Mouse (Mus musculus) limb, embryonic 12.5 days (tissue): Measurements from ENCODE around the gene Sympk. TPM values are rescaled to one million over a fixed set of nuclear protein-coding genes. Genes with fewer than 3 reads are reported as not detected.

ENCODE experiments used
- ATAC-seq: fragments of 200-750 bp; cut with Nextera tagmentation; 2 replicates; pipeline ENCODE4 v1.8.0; 2017; ENCODE audit warnings: low read depth, moderate TSS enrichment; ENCODE audit not compliant: insufficient number of reproducible peaks, insufficient read depth, low FRiP score, low TSS enrichment
- H3K27ac ChIP-seq: fragments of 300-500 bp; sonication (generic); 2 replicates; pipeline ENCODE4 v1.5.1; 2016; ENCODE audit warnings: mild to moderate bottlenecking, moderate library complexity
- H3K27me3 ChIP-seq: fragments of 300-500 bp; sonication (generic); 2 replicates; pipeline ENCODE4 v1.6.1; 2016; ENCODE audit warnings: mild to moderate bottlenecking, moderate library complexity
- H3K36me3 ChIP-seq: fragments of 300-500 bp; sonication (generic); 2 replicates; pipeline ENCODE4 v1.6.1; 2016; ENCODE audit warnings: mild to moderate bottlenecking, moderate library complexity
- H3K4me1 ChIP-seq: fragments of 300-500 bp; sonication (generic); replicated peaks from 2 replicates; pipeline ENCODE4 v1.6.1; 2016
- H3K4me2 ChIP-seq: fragments of 300-500 bp; sonication (generic); 2 replicates; pipeline ENCODE4 v1.6.1; 2016; ENCODE audit warnings: mild to moderate bottlenecking, moderate library complexity
- H3K4me3 ChIP-seq: fragments of 300-500 bp; sonication (generic); replicated peaks from 2 replicates; pipeline ENCODE4 v1.5.1; 2016; ENCODE audit warnings: mild to moderate bottlenecking
- H3K9ac ChIP-seq: fragments of 300-500 bp; sonication (generic); replicated peaks from 2 replicates; pipeline ENCODE4 v1.6.1; 2016; ENCODE audit warnings: mild to moderate bottlenecking, moderate library complexity
- H3K9me3 ChIP-seq: fragments of 300-500 bp; sonication (generic); 2 replicates; pipeline ENCODE4 v1.6.1; 2016; ENCODE audit warnings: mild to moderate bottlenecking, moderate library complexity
- WGBS: fragments of 180-500 bp; shearing (Covaris S2); methylation state at CpG from one replicate; pipeline ENCODE4 v1.1.7; 2016; 5-methylcytosine and 5-hydroxymethylcytosine counted together
- polyA plus RNA-seq: library from polyadenylated mRNA; unstranded; fragments of >200 nt; fragmentation: Nextera tagmentation; extraction: Ambion mirVana; gene quantifications from 2 replicates; pipeline ENCODE4 v1.2.1, GENCODE M21; 2016

Gene Sympk
- polyA plus RNA-seq, 1 experiment from 2014 or later, result 56.0 TPM

GRCm38 (mm10) chr7:19083701-19084100 lies 59.5 kb downstream of the Sympk start, which contains the start of gene Dmpk:
Gene Dmpk, plus strand, starts transcription at chr7:19083849.
- Histone ChIP-seq H3K27me3 (no peaks in the 10 kb centered on the region), H3K27ac (peak within 1 kb of the TSS; percentile 69), H3K36me3 (peaks cover 81% of the 10 kb centered on the region), H3K4me3 (peak within 1 kb of the TSS; percentile 11), H3K4me2 (peak within 1 kb of the TSS; percentile 37; the same call in 1 of the 2 replicates), H3K4me1 (peaks cover 44% of the 10 kb centered on the region), H3K9me3 (no peaks in the 10 kb centered on the region), H3K9ac (peak within 1 kb of the TSS; percentile 24; the same call in 1 of the 2 replicates)
- ATAC-seq, result no peak
- 42% methylated on average over 10 of the region's 10 CpGs for WGBS

GRCm38 (mm10) chr7:19084277-19084771 lies 60.1 kb downstream of the Sympk start:
- Histone ChIP-seq H3K27me3 (no peaks in the 10 kb centered on the region), H3K27ac (peak overlapping the region; percentile 69; the same call in 1 of the 2 replicates), H3K4me2 (peak overlapping the region; percentile 37; the same call in 1 of the 2 replicates), H3K9ac (no peak overlapping the region), H3K4me1 (peaks cover 44% of the 10 kb centered on the region), H3K36me3 (peaks cover 81% of the 10 kb centered on the region), H3K4me3 (no peak overlapping the region; the same call in 1 of the 2 replicates), H3K9me3 (no peaks in the 10 kb centered on the region)
- 67% methylated on average over 6 of the region's 6 CpGs for WGBS
- ATAC-seq, result no peak

GRCm38 (mm10) chr7:19084921-19085473 lies 60.8 kb downstream of the Sympk start:
- peaks cover 44% of the 10 kb centered on the region for H3K4me1 ChIP-seq
- no peaks in the 10 kb centered on the region for H3K9me3 ChIP-seq
- ATAC-seq, result no peak
- WGBS, result 18% methylated on average over 9 of the region's 9 CpGs
- H3K9ac ChIP-seq, result peak overlapping the region; percentile 27; the same call in 1 of the 2 replicates
- peak overlapping the region; percentile 37 for H3K4me2 ChIP-seq
- H3K27ac ChIP-seq, result peak overlapping the region; percentile 56; the same call in 1 of the 2 replicates
- no peaks in the 10 kb centered on the region for H3K27me3 ChIP-seq
- H3K36me3 ChIP-seq, result peaks cover 80% of the 10 kb centered on the region
- H3K4me3 ChIP-seq, result no peak overlapping the region; the same call in 1 of the 2 replicates

- H3K9me3 ChIP-seq, result no peaks in the 10 kb centered on the region
- WGBS, result 7% methylated on average over 6 of the region's 6 CpGs
- 0 out of 2 replicates have a peak overlapping the region, but pooled peaks have one; percentile 27 for H3K9ac ChIP-seq
- peak overlapping the region; percentile 56; the same call in 1 of the 2 replicates for H3K27ac ChIP-seq
- peaks cover 1% of the 10 kb centered on the region for H3K27me3 ChIP-seq
- peak overlapping the region; percentile 9; the same call in 1 of the 2 replicates for H3K4me3 ChIP-seq
- peaks cover 44% of the 10 kb centered on the region for H3K4me1 ChIP-seq
- H3K4me2 ChIP-seq, result peak overlapping the region; percentile 37
- peaks cover 80% of the 10 kb centered on the region for H3K36me3 ChIP-seq
- ATAC-seq, result no peak
These were observed 61.3 kb downstream of the Sympk start for GRCm38 (mm10) chr7:19085495-19085894.

GRCm38 (mm10) chr7:19086042-19086441 lies 61.9 kb downstream of the Sympk start:
- no peak for ATAC-seq
- Histone ChIP-seq H3K36me3 (peaks cover 80% of the 10 kb centered on the region), H3K4me2 (peak overlapping the region; percentile 37), H3K27me3 (peaks cover 7% of the 10 kb centered on the region), H3K4me3 (peak overlapping the region; percentile 9; the same call in 1 of the 2 replicates), H3K4me1 (peaks cover 44% of the 10 kb centered on the region), H3K27ac (0 out of 2 replicates have a peak overlapping the region, but pooled peaks have one; percentile 56), H3K9ac (no peak overlapping the region), H3K9me3 (no peaks in the 10 kb centered on the region)
- 7% methylated on average over 14 of the region's 14 CpGs for WGBS

- Histone ChIP-seq H3K4me2 (no peak overlapping the region), H3K27ac (no peak overlapping the region), H3K9me3 (no peaks in the 10 kb centered on the region), H3K27me3 (peaks cover 14% of the 10 kb centered on the region), H3K36me3 (peaks cover 75% of the 10 kb centered on the region), H3K4me1 (peaks cover 49% of the 10 kb centered on the region), H3K9ac (no peak overlapping the region), H3K4me3 (no peak overlapping the region)
- ATAC-seq, result no peak
- 57% methylated on average over 18 of the region's 18 CpGs for WGBS
These were observed 62.6 kb downstream of the Sympk start for GRCm38 (mm10) chr7:19086760-19087159.

- no peak overlapping the region for H3K27ac ChIP-seq
- H3K4me3 ChIP-seq, result no peak overlapping the region
- peaks cover 55% of the 10 kb centered on the region for H3K36me3 ChIP-seq
- H3K9me3 ChIP-seq, result no peaks in the 10 kb centered on the region
- no peak for ATAC-seq
- H3K4me2 ChIP-seq, result no peak overlapping the region
- WGBS, result 43% methylated on average over 10 of the region's 10 CpGs
- no peak overlapping the region for H3K9ac ChIP-seq
- peaks cover 18% of the 10 kb centered on the region for H3K27me3 ChIP-seq
- peaks cover 47% of the 10 kb centered on the region for H3K4me1 ChIP-seq
These were observed 64.6 kb downstream of the Sympk start for GRCm38 (mm10) chr7:19088813-19089212.

- Histone ChIP-seq H3K9ac (peak overlapping the region; percentile 66), H3K36me3 (peaks cover 46% of the 10 kb centered on the region), H3K27me3 (peaks cover 18% of the 10 kb centered on the region), H3K4me1 (peaks cover 33% of the 10 kb centered on the region), H3K4me3 (peak overlapping the region; percentile 85), H3K9me3 (no peaks in the 10 kb centered on the region), H3K27ac (0 out of 2 replicates have a peak overlapping the region, but pooled peaks have one; percentile 94), H3K4me2 (peak overlapping the region; percentile 92)
- 28% methylated on average over 17 of the region's 17 CpGs for WGBS
- no peak for ATAC-seq
These were observed 67.7 kb downstream of the Sympk start for GRCm38 (mm10) chr7:19091913-19092312.

GRCm38 (mm10) chr7:19092381-19093173 lies 68.4 kb downstream of the Sympk start:
- peak; percentile 41 for ATAC-seq
- peaks cover 46% of the 10 kb centered on the region for H3K36me3 ChIP-seq

GRCm38 (mm10) chr7:19093174-19093521 lies 69.0 kb downstream of the Sympk start:
- H3K36me3 ChIP-seq, result peaks cover 45% of the 10 kb centered on the region
- WGBS, result 0% methylated on average over 14 of the region's 15 CpGs
- H3K4me3 ChIP-seq, result peak overlapping the region; percentile 85
- no peaks in the 10 kb centered on the region for H3K9me3 ChIP-seq
- peaks cover 18% of the 10 kb centered on the region for H3K27me3 ChIP-seq
- H3K4me2 ChIP-seq, result peak overlapping the region; percentile 92
- H3K9ac ChIP-seq, result peak overlapping the region; percentile 66
- peak; percentile 11 for ATAC-seq
- peak overlapping the region; percentile 94 for H3K27ac ChIP-seq
- H3K4me1 ChIP-seq, result peaks cover 43% of the 10 kb centered on the region

More at GRCm38 (mm10) chr7:19092381-19093173, 68.4 kb downstream of the Sympk start:
- WGBS, result 2% methylated on average over 38 of the region's 38 CpGs
- peak overlapping the region; percentile 94 for H3K27ac ChIP-seq
- H3K9me3 ChIP-seq, result no peaks in the 10 kb centered on the region
- H3K27me3 ChIP-seq, result peaks cover 18% of the 10 kb centered on the region
- peak overlapping the region; percentile 85 for H3K4me3 ChIP-seq
- H3K4me1 ChIP-seq, result peaks cover 40% of the 10 kb centered on the region
- H3K9ac ChIP-seq, result peak overlapping the region; percentile 66
- H3K4me2 ChIP-seq, result peak overlapping the region; percentile 92
